ENCODE assay signal across 23 mouse cellular contexts in the genomic region with DNA sequence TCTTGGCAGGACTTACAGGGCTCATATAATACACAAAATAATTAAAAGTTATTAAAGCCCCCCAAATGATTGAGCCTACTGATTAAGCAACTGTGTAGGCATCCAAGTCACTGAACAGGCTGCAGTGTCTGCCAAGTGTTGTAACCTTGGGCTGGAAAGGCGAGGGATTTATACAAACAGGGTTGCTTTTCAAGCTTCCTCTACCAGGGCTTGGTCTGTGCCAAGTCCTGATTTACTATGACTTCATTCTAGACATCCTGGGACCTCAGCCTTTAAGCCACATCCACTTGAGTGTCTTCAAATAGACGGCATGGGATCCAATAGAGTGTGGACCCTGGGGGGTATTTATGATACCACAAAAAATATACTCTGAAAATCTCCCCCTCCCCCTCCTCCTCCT. TPM values are rescaled to one million over a fixed set of nuclear protein-coding genes. Genes with fewer than 3 reads are reported as not detected.
DNase-seq lines count a peak whose midpoint lies in the region; ATAC-seq and TF ChIP-seq lines count a peak whose summit lies in the region.
"Had no signal": no experiment of that assay in that cellular context is flagged by ENCODE, and none has a peak within 500 bp of the region (broad histone marks: within the 10 kb centered on the region; RNA-seq: fewer than 3 reads in every experiment).

No protein-coding gene starts in this region.

- H3K4me3 ChIP-seq in forebrain, embryonic 14.5 days (ENCODE audit: low read depth, low read length): no peak overlapping the region
- H3K4me3 ChIP-seq in forebrain, postnatal 0 days (ENCODE audit: low read depth, low read length): no peak overlapping the region
- no peak overlapping the region for H3K4me3 ChIP-seq in kidney, postnatal 0 days (replicated peaks; ENCODE audit: low read depth, low read length)
- H3K4me3 ChIP-seq: embryonic facial prominence, embryonic 12.5 days; liver, embryonic 12.5 days had no signal

- no peak for TF ChIP-seq CTCF in forebrain, postnatal 0 days (IDR thresholded peaks at IDR 0.05; ENCODE audit: low read depth)
- no peak for TF ChIP-seq CTCF in kidney, postnatal 0 days (IDR thresholded peaks at IDR 0.05; ENCODE audit: low read depth)

- 46% methylated on average over 2 of the region's 2 CpGs for WGBS in forebrain, embryonic 14.5 days
- WGBS in forebrain, postnatal 0 days: 25% methylated on average over 2 of the region's 2 CpGs
- WGBS in kidney, postnatal 0 days: 54% methylated on average over 2 of the region's 2 CpGs

- no peaks in the 10 kb centered on the region for H3K9me3 ChIP-seq in forebrain, embryonic 14.5 days (replicated peaks; ENCODE audit: control insufficient read depth, low read length)
- no peaks in the 10 kb centered on the region for H3K9me3 ChIP-seq in forebrain, postnatal 0 days (ENCODE audit: low read length)
- H3K9me3 ChIP-seq in kidney, postnatal 0 days (replicated peaks; ENCODE audit: low read length): no peaks in the 10 kb centered on the region
- H3K9me3 ChIP-seq: embryonic facial prominence, embryonic 12.5 days; liver, embryonic 12.5 days had no signal

- H3K4me2 ChIP-seq in forebrain, embryonic 14.5 days (ENCODE audit: low read length): no peak overlapping the region
- no peak overlapping the region for H3K4me2 ChIP-seq in forebrain, postnatal 0 days (ENCODE audit: low read depth)
- no peak overlapping the region for H3K4me2 ChIP-seq in kidney, postnatal 0 days (ENCODE audit: low read length)
- H3K4me2 ChIP-seq: embryonic facial prominence, embryonic 12.5 days; liver, embryonic 12.5 days had no signal

- H3K4me1 ChIP-seq in forebrain, embryonic 14.5 days (ENCODE audit: control insufficient read depth, insufficient read depth, low read length): peaks cover 2% of the 10 kb centered on the region; the same call in 1 of the 2 replicates
- H3K4me1 ChIP-seq in forebrain, postnatal 0 days (ENCODE audit: insufficient read depth): no peaks in the 10 kb centered on the region
- no peaks in the 10 kb centered on the region for H3K4me1 ChIP-seq in kidney, postnatal 0 days (replicated peaks; ENCODE audit: insufficient read depth, low read length)
- H3K4me1 ChIP-seq: liver, embryonic 12.5 days had no signal

- peak; percentile 16; the same call in 1 of the 2 replicates for ATAC-seq in forebrain, embryonic 14.5 days
- ATAC-seq in forebrain, postnatal 0 days: no peak
- ATAC-seq in kidney, postnatal 0 days (replicated peaks; ENCODE audit: low FRiP score, low read depth): no peak
- ATAC-seq in megakaryocyte, adult 5-6 weeks (ENCODE audit: poor library complexity, severe bottlenecking): no peak
- ATAC-seq: inflammation-experienced regulatory T-cells, adult 6 months; liver, embryonic 12.5 days; midbrain, embryonic 16.5 days had no signal

- no peak overlapping the region for H3K9ac ChIP-seq in forebrain, embryonic 14.5 days (ENCODE audit: low read length)
- no peak overlapping the region for H3K9ac ChIP-seq in forebrain, postnatal 0 days
- no peak overlapping the region for H3K9ac ChIP-seq in kidney, postnatal 0 days (ENCODE audit: low read depth, low read length)
- H3K9ac ChIP-seq: embryonic facial prominence, embryonic 12.5 days; liver, embryonic 12.5 days had no signal

- H3K36me3 ChIP-seq in forebrain, embryonic 14.5 days (ENCODE audit: control insufficient read depth, insufficient read depth, low read length): no peaks in the 10 kb centered on the region
- no peaks in the 10 kb centered on the region for H3K36me3 ChIP-seq in forebrain, postnatal 0 days (ENCODE audit: insufficient read depth)
- no peaks in the 10 kb centered on the region for H3K36me3 ChIP-seq in kidney, postnatal 0 days (ENCODE audit: insufficient read depth, low read length)
- H3K36me3 ChIP-seq: embryonic facial prominence, embryonic 12.5 days; liver, embryonic 12.5 days had no signal

- H3K27me3 ChIP-seq in forebrain, embryonic 14.5 days (replicated peaks; ENCODE audit: control insufficient read depth, insufficient read depth, low read length): no peaks in the 10 kb centered on the region
- H3K27me3 ChIP-seq in forebrain, postnatal 0 days (ENCODE audit: insufficient read depth, low read length): no peaks in the 10 kb centered on the region
- no peaks in the 10 kb centered on the region for H3K27me3 ChIP-seq in kidney, postnatal 0 days (ENCODE audit: insufficient read depth, low read length)
- H3K27me3 ChIP-seq: embryonic facial prominence, embryonic 12.5 days; liver, embryonic 12.5 days had no signal

- H3K27ac ChIP-seq in forebrain, embryonic 14.5 days (ENCODE audit: low read depth, low read length): no peak overlapping the region
- no peak overlapping the region for H3K27ac ChIP-seq in forebrain, postnatal 0 days (ENCODE audit: low read depth, low read length)
- H3K27ac ChIP-seq in kidney, postnatal 0 days: no peak overlapping the region
- H3K27ac ChIP-seq: embryonic facial prominence, embryonic 12.5 days; liver, embryonic 12.5 days had no signal

- peak; percentile 49 for DNase-seq in forebrain, embryonic 14.5 days (ENCODE audit: low spot score)
- DNase-seq in forebrain, postnatal 0 days: no peak
- peak; percentile 15 for DNase-seq in kidney, postnatal 0 days (ENCODE audit: low spot score)
- no peak for DNase-seq in kidney, postnatal 36 days
- peak; percentile 15 for DNase-seq in 3T3-L1 (ENCODE audit: low read depth, low spot score)
- peak; percentile 20 for DNase-seq in adrenal gland, postnatal 25 days
- DNase-seq: cerebellum, adult 9-10 months; gastrocnemius, postnatal 14 days; kidney, adult 2 months; thymus, adult 2 months had no signal

RNA-seq across cellular contexts. Expression of a gene that starts 32.3 kb away (rescaled TPM):
- not detected in 2 replicates for polyA plus RNA-seq in forebrain, embryonic 14.5 days (2014; fragmentation: Nextera tagmentation; extraction: Ambion mirVana)
- total RNA-seq in forebrain, postnatal 0 days (2014; rRNA removed): 0.77 TPM in 1 of 2 replicates, not detected in the other
- 0.26 TPM in 1 of 2 replicates, not detected in the other for polyA plus RNA-seq in forebrain, postnatal 0 days (2015; fragmentation: Nextera tagmentation; extraction: Ambion mirVana)
- not detected in 2 replicates for polyA plus RNA-seq in kidney, postnatal 0 days (2015; fragmentation: Nextera tagmentation; extraction: Ambion mirVana)
- total RNA-seq in adrenal gland, postnatal 25 days (2021): not detected in 2 replicates
- total RNA-seq in megakaryocyte, adult 5-6 weeks (2015): not detected in 2 replicates
- not detected in 2 replicates for total RNA-seq in megakaryocyte, adult 5-6 weeks (2017)
- total RNA-seq: common myeloid progenitor, adult 5-6 weeks; gastrocnemius, postnatal 14 days; heart, adult 8-10 months; hematopoietic stem cell, adult 5-6 weeks; neutrophil, adult 5-6 weeks had no signal
- polyA plus RNA-seq: C2C12; embryonic facial prominence, embryonic 12.5 days; heart, embryonic 16.5 days; inflammation-experienced regulatory T-cells, adult 6 months; large intestine, adult 2 months; liver, embryonic 12.5 days; midbrain, embryonic 16.5 days; stomach, embryonic 16.5 days; thymus, adult 2 months had no signal

RNA-seq across cellular contexts. Expression of a gene that starts 39.9 kb away (rescaled TPM):
- polyA plus RNA-seq in forebrain, embryonic 14.5 days (2014; fragmentation: Nextera tagmentation; extraction: Ambion mirVana): 11.4 and 13.0 TPM in 2 replicates
- 20.1 and 23.7 TPM in 2 replicates for total RNA-seq in forebrain, postnatal 0 days (2014; rRNA removed)
- polyA plus RNA-seq in forebrain, postnatal 0 days (2015; fragmentation: Nextera tagmentation; extraction: Ambion mirVana): 9.2 and 10.4 TPM in 2 replicates
- 6.1 and 6.3 TPM in 2 replicates for polyA plus RNA-seq in kidney, postnatal 0 days (2015; fragmentation: Nextera tagmentation; extraction: Ambion mirVana)
- total RNA-seq in adrenal gland, postnatal 25 days (2021): 23.9 and 24.9 TPM in 2 replicates
- 14.9 and 16.4 TPM in 2 replicates for total RNA-seq in megakaryocyte, adult 5-6 weeks (2015)
- total RNA-seq in megakaryocyte, adult 5-6 weeks (2017): 19.9 and 22.4 TPM in 2 replicates

Comparison
In these comparisons a context has a peak if more than half of its experiments do, and no peak if none do; other contexts are left out.
1. DNase-seq: peak in forebrain, embryonic 14.5 days (single experiment), kidney, postnatal 0 days (single experiment), 3T3-L1 (single experiment) and adrenal gland, postnatal 25 days (single experiment); none in forebrain, postnatal 0 days (single experiment) and kidney, postnatal 36 days (0 of 2).